Mouse (Mus musculus) liver, embryonic 14.5 days (tissue): ENCODE results near the gene Agap1. TPM values are rescaled to one million over a fixed set of nuclear protein-coding genes. Genes with fewer than 3 reads are reported as not detected.

Source experiments
- ATAC-seq: fragments of 200-750 bp; cut with Nextera tagmentation; 2 replicates; pipeline ENCODE4 v1.8.0; 2017; ENCODE audit warnings: moderate number of reproducible peaks, mild to moderate bottlenecking, moderate library complexity; ENCODE audit not compliant: insufficient read depth
- DNase-seq, 3 experiments: peaks; one replicate each; pipeline ENCODE4 v3.0.0-alpha.2; 2012 to 2013; ENCODE audit warnings: low read depth in 3 of 3, low spot score in 3 of 3
- H3K27ac ChIP-seq: fragments of 300-500 bp; sonication (generic); 2 replicates; pipeline ENCODE4 v1.5.1; 2014; ENCODE audit warnings: moderate library complexity, mild to moderate bottlenecking, control low read depth, inconsistent platforms
- H3K27me3 ChIP-seq: fragments of 300-500 bp; sonication (generic); 2 replicates; pipeline ENCODE4 v1.6.1; 2014; ENCODE audit warnings: mild to moderate bottlenecking, low read length, moderate library complexity; ENCODE audit not compliant: control insufficient read depth, insufficient read depth
- H3K36me3 ChIP-seq: fragments of 300-500 bp; sonication (generic); replicated peaks from 2 replicates; pipeline ENCODE4 v1.6.1; 2014; ENCODE audit warnings: low read depth; ENCODE audit not compliant: control insufficient read depth, insufficient read depth
- H3K4me1 ChIP-seq, 2 experiments: fragments of 200-500 bp in 1 of 2; fragments of 300-500 bp in 1 of 2; sonication (generic) in 1 of 2; replicated peaks; 2 replicates each; pipeline ENCODE4 v1.6.1; 2012 to 2014; ENCODE audit warnings: antibody characterized with exemption in 1 of 2, inconsistent platforms in 1 of 2, low read length in 1 of 2; ENCODE audit not compliant: control insufficient read depth in 2 of 2, insufficient read depth in 2 of 2
- H3K4me2 ChIP-seq: fragments of 300-500 bp; sonication (generic); 2 replicates; pipeline ENCODE4 v1.6.1; 2014; ENCODE audit warnings: low read depth, mild to moderate bottlenecking, control low read depth, moderate library complexity
- H3K4me3 ChIP-seq, 2 experiments: fragments of 200-500 bp in 1 of 2; fragments of 300-500 bp in 1 of 2; sonication (generic) in 1 of 2; 2 replicates each; pipeline ENCODE4 v1.5.1; 2012 to 2014; ENCODE audit warnings: low read depth in 2 of 2, low read length in 2 of 2, mild to moderate bottlenecking in 2 of 2, control low read depth in 1 of 2, inconsistent platforms in 1 of 2, moderate library complexity in 1 of 2; ENCODE audit not compliant: insufficient read depth in 1 of 2
- H3K9ac ChIP-seq: fragments of 300-500 bp; sonication (generic); replicated peaks from 2 replicates; pipeline ENCODE4 v1.6.1; 2014; ENCODE audit warnings: mild to moderate bottlenecking, control low read depth, moderate library complexity
- H3K9me3 ChIP-seq: fragments of 300-500 bp; sonication (generic); 2 replicates; pipeline ENCODE4 v1.6.1; 2016; ENCODE audit warnings: low read length, mixed read lengths; ENCODE audit not compliant: control insufficient read depth
- CTCF ChIP-seq: IDR thresholded peaks from 2 replicates; pipeline ENCODE4 v1.5.1; 2016; ENCODE audit warnings: antibody characterized with exemption, low read depth, control low read depth
- EP300 ChIP-seq: IDR thresholded peaks from 2 replicates; pipeline ENCODE4 v1.6.1; 2016; ENCODE audit warnings: antibody characterized with exemption, low read depth
- WGBS: fragments of 180-500 bp; shearing (Covaris S2); extraction: QIAGEN DNeasy Blood & Tissue Kit; methylation state at CpG from one replicate; pipeline ENCODE4 v1.1.7; 2014; ENCODE audit not compliant: insufficient replicate concordance; 5-methylcytosine and 5-hydroxymethylcytosine counted together
- polyA plus RNA-seq, 2 experiments: library from polyadenylated mRNA; depleted of rRNA in 1 of 2; stranded (reverse) in 1 of 2; unstranded in 1 of 2; fragments of >200 nt; fragmentation: Nextera tagmentation in 1 of 2; extraction: Ambion mirVana in 1 of 2; gene quantifications; 2 replicates each; pipeline versions ENCODE4 v1.2.1 to v1.2.3; 2012 to 2014

Agap1 gene
- polyA plus RNA-seq, 2 experiments, result 1.1 TPM

DNA sequence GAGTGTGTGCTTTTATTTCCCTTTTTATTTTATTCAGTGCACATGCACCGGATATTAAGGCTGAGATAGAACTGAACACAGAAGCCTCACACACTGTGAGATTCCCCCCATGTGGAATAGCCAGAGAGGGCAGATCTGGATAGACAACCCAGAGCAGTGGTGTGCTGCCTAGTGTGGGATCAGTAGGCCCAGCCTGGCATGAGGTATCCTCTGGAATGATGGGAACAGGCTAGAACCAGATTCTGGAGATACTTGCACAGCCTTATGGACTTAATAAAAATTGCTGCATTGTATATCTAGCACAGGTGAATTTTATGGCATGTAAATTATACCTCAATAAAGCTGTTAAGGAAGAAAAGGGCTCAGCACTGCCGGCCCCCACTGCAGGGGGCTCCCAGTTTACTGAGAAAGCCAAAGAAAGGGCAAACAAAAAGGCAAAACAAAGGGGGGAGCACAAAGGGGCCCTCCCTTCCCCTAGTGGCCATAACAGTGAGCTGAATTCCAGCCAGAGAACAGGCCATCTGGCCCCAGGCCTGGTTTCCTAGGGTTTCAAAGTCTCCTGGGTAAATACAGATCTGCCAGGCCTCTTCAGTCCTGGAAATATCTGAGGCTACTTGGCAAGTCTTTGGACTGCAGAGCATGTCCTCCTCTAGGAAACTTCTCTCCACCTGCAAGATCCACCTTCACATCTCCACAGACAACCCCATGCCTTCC, 405.6 kb downstream of the Agap1 start:
- Histone ChIP-seq H3K4me2 (no peak overlapping the region), H3K36me3 (no peaks in the 10 kb centered on the region), H3K4me3 (no peak overlapping the region), H3K9me3 (no peaks in the 10 kb centered on the region), H3K4me1 (no peaks in the 10 kb centered on the region), H3K27me3 (no peaks in the 10 kb centered on the region), H3K27ac (no peak overlapping the region), H3K9ac (no peak overlapping the region)
- ATAC-seq (no peak), DNase-seq (no peak)
- no peak for TF ChIP-seq EP300
- TF ChIP-seq CTCF, result no peak
- WGBS, result 57% methylated on average over 2 of the region's 2 CpGs

DNA sequence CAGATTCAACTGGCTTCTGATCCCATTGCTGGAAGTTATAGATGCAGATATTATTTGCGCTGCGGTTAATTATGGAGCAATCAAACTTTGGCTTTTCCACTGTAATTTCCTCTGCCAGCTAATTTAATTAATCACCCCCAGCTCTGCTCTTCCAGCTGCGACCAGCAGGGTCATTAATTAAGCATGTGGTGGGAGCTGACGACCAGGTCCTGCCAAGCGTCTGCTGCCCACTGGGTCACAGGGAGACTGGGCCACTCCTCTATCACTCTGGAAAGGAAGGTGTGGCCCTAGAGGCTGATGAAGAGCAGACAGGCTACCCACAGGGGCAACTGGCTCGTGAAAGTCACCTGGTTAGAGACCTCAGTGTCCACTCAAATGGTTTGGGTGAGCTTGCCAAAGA, 411.2 kb downstream of the Agap1 start:
- H3K36me3 ChIP-seq, result no peaks in the 10 kb centered on the region
- H3K9me3 ChIP-seq, result no peaks in the 10 kb centered on the region
- no peak overlapping the region for H3K4me3 ChIP-seq
- WGBS, result 66% methylated on average over 6 of the region's 6 CpGs
- H3K27me3 ChIP-seq, result no peaks in the 10 kb centered on the region
- no peaks in the 10 kb centered on the region for H3K4me1 ChIP-seq
- no peak overlapping the region for H3K9ac ChIP-seq
- ATAC-seq (no peak), DNase-seq (no peak)
- H3K27ac ChIP-seq, result no peak overlapping the region
- H3K4me2 ChIP-seq, result no peak overlapping the region
- no peak for TF ChIP-seq EP300
- no peak for TF ChIP-seq CTCF

DNA sequence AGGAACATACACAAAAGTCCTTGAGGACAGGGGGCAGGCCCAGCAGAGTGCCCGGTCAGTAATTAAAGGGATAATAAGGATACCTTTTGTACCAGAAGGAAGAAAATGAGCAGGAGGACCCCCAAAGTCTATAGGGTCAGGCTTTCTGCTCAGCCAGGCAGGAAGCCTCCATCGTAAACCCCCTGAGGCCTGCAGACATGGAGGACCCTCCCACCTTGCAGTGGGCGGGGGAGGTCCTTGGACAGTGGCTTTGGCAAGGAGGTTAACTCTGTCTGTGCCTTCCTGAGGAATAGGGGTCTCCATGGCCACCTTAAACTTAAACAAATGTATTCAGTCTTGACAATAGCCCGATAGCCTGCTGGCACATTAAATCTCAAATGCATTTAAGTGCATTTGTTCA, 413.2 kb downstream of the Agap1 start:
- no peaks in the 10 kb centered on the region for H3K36me3 ChIP-seq
- H3K4me1 ChIP-seq, result no peaks in the 10 kb centered on the region
- no peak overlapping the region for H3K9ac ChIP-seq
- no peak overlapping the region for H3K27ac ChIP-seq
- DNase-seq (no peak), ATAC-seq (no peak)
- no peaks in the 10 kb centered on the region for H3K27me3 ChIP-seq
- TF ChIP-seq EP300 (no peak), CTCF (no peak)
- H3K4me3 ChIP-seq, result no peak overlapping the region
- H3K9me3 ChIP-seq, result no peaks in the 10 kb centered on the region
- H3K4me2 ChIP-seq, result no peak overlapping the region
- 62% methylated on average over 4 of the region's 4 CpGs for WGBS

- Histone ChIP-seq H3K36me3 (no peaks in the 10 kb centered on the region), H3K9ac (no peak overlapping the region), H3K27me3 (no peaks in the 10 kb centered on the region), H3K4me2 (no peak overlapping the region), H3K4me1 (no peaks in the 10 kb centered on the region), H3K27ac (no peak overlapping the region), H3K9me3 (no peaks in the 10 kb centered on the region), H3K4me3 (no peak overlapping the region)
- 63% methylated on average over 12 of the region's 12 CpGs for WGBS
- TF ChIP-seq CTCF (no peak), EP300 (no peak)
- ATAC-seq (no peak), DNase-seq (no peak)
These were observed 415.7 kb downstream of the Agap1 start for GRCm38 (mm10) chr1:89870134-89870905.

DNA sequence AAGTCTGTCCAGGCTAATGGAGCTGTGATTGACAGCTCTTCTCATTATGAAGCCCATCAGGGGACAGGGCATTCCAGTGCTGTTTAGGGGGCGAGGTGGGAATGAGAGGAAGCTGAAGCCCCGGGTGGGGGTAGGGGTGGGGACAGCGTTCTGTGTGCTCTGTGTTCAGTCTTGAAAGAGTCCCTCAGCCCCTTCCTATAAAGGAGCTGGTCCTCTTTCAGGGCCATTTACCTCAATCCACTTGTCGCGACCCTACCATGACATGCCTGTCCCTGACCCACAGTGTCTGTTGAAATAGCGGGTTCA, 416.3 kb downstream of the Agap1 start:
- TF ChIP-seq CTCF, result no peak
- ATAC-seq, result no peak
- Histone ChIP-seq H3K4me3 (no peak overlapping the region), H3K9me3 (no peaks in the 10 kb centered on the region), H3K4me2 (no peak overlapping the region), H3K36me3 (no peaks in the 10 kb centered on the region), H3K9ac (no peak overlapping the region), H3K27me3 (no peaks in the 10 kb centered on the region), H3K27ac (no peak overlapping the region), H3K4me1 (no peaks in the 10 kb centered on the region)
- 48% methylated on average over 6 of the region's 6 CpGs for WGBS
- no peak for DNase-seq
